Mouse (Mus musculus) intestine, embryonic 15.5 days (tissue): ENCODE data around the gene Sgtb. TPM values are rescaled to one million over a fixed set of nuclear protein-coding genes. Genes with fewer than 3 reads are reported as not detected.

Experiments used
- ATAC-seq: fragments of 200-750 bp; cut with Nextera tagmentation; 2 replicates; pipeline ENCODE4 v1.8.0; 2017; ENCODE audit warnings: moderate TSS enrichment, moderate library complexity
- H3K27ac ChIP-seq: fragments of 300-500 bp; sonication (generic); 2 replicates; pipeline ENCODE4 v1.5.1; 2015; ENCODE audit warnings: mild to moderate bottlenecking, inconsistent platforms
- H3K27me3 ChIP-seq: fragments of 300-500 bp; sonication (generic); replicated peaks from 2 replicates; pipeline ENCODE4 v1.6.1; 2015; ENCODE audit warnings: inconsistent platforms
- H3K36me3 ChIP-seq: fragments of 300-500 bp; sonication (generic); 2 replicates; pipeline ENCODE4 v1.6.1; 2015; ENCODE audit warnings: inconsistent platforms
- H3K4me1 ChIP-seq: fragments of 300-500 bp; sonication (generic); replicated peaks from 2 replicates; pipeline ENCODE4 v1.6.1; 2015; ENCODE audit warnings: inconsistent platforms
- H3K4me2 ChIP-seq: fragments of 300-500 bp; sonication (generic); replicated peaks from 2 replicates; pipeline ENCODE4 v1.6.1; 2015; ENCODE audit warnings: mild to moderate bottlenecking, inconsistent platforms
- H3K4me3 ChIP-seq: fragments of 300-500 bp; sonication (generic); replicated peaks from 2 replicates; pipeline ENCODE4 v1.5.1; 2015; ENCODE audit warnings: inconsistent platforms
- H3K9ac ChIP-seq: fragments of 300-500 bp; sonication (generic); 2 replicates; pipeline ENCODE4 v1.6.1; 2015; ENCODE audit warnings: inconsistent platforms
- H3K9me3 ChIP-seq: fragments of 300-500 bp; sonication (generic); 2 replicates; pipeline ENCODE4 v1.6.1; 2016; ENCODE audit warnings: inconsistent platforms
- WGBS: fragments of 180-500 bp; shearing (Covaris S2); methylation state at CpG from one replicate; pipeline ENCODE4 v1.1.7; 2015; 5-methylcytosine and 5-hydroxymethylcytosine counted together
- polyA plus RNA-seq: library from polyadenylated mRNA; unstranded; fragments of >200 nt; fragmentation: Nextera tagmentation; extraction: Ambion mirVana; gene quantifications from 2 replicates; pipeline ENCODE4 v1.2.1, GENCODE M21; 2015

Gene Sgtb
- polyA plus RNA-seq, 1 experiment from 2014 or later = 4.8 TPM

DNA sequence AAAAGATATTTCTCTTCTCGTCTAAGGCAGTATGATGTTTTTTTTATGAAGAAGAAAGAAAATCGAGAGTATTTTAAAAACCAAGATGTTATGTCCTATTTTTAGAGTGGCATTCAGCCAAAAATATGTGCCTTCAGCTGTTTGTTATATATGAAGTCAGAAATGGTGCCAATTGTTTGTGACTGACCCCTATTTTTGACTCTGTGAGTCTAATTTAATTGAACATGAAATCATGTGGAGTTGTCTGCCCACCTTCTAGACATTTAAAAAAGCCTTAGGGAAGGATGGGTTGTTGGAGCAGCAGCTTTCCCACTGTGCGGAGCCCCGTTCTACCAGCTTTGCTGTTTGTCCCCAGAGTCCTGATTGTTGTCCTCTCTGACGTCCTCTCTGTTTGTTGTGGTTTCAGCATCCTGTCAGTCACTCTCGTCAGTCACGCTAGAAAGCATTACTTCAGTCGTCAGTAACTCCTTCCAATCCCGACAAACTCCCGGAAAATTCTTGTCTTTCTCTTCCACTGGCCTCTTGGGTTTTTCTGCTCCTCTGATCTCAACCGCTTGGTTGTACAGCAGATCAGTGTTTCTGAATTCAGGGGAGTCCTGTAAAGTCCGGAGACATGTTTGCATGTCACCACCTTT, 2.8 kb downstream of the Sgtb start:
- no peaks in the 10 kb centered on the region for H3K36me3 ChIP-seq
- no peak for ATAC-seq
- H3K27me3 ChIP-seq = no peaks in the 10 kb centered on the region
- H3K4me2 ChIP-seq = no peak overlapping the region
- H3K9me3 ChIP-seq = no peaks in the 10 kb centered on the region
- no peak overlapping the region for H3K4me3 ChIP-seq
- H3K4me1 ChIP-seq = no peaks in the 10 kb centered on the region
- no peak overlapping the region for H3K9ac ChIP-seq
- H3K27ac ChIP-seq = no peak overlapping the region
- WGBS = 73% methylated on average over 12 of the region's 12 CpGs

GRCm38 (mm10) chr13:104113782-104114181, 4.2 kb downstream of the Sgtb start:
- Histone ChIP-seq H3K36me3 (no peaks in the 10 kb centered on the region), H3K9me3 (no peaks in the 10 kb centered on the region), H3K4me1 (no peaks in the 10 kb centered on the region), H3K9ac (no peak overlapping the region), H3K4me2 (no peak overlapping the region), H3K4me3 (no peak overlapping the region), H3K27me3 (no peaks in the 10 kb centered on the region), H3K27ac (no peak overlapping the region)
- 95% methylated on average over 4 of the region's 4 CpGs for WGBS
- no peak for ATAC-seq

DNA sequence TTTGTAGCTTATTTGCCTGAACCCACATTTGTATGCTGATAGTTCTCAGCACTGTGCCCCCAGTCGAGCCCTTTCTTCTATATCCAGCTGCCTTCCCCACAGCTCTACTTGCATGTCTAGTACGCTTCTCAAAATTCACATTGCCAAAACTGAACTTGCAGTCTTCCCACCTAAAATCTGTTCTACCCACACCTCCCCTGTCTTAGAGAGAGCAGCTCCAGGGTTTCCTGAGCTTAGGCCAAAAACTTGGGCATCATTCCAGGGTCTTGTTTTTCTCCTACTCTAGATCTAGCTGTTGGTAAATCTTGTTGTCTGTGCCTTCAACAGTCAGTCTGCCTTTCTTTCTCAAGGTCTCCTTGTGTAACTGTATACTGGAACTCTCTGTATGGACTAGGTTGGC, 5.3 kb downstream of the Sgtb start:
- no peak overlapping the region for H3K27ac ChIP-seq
- ATAC-seq = no peak
- no peaks in the 10 kb centered on the region for H3K4me1 ChIP-seq
- no peak overlapping the region for H3K9ac ChIP-seq
- no peaks in the 10 kb centered on the region for H3K27me3 ChIP-seq
- H3K36me3 ChIP-seq = no peaks in the 10 kb centered on the region
- H3K4me2 ChIP-seq = no peak overlapping the region
- no peak overlapping the region for H3K4me3 ChIP-seq
- no peaks in the 10 kb centered on the region for H3K9me3 ChIP-seq
- WGBS = 98% methylated on average over 2 of the region's 2 CpGs

GRCm38 (mm10) chr13:104122078-104122840, 12.7 kb downstream of the Sgtb start:
- WGBS = 43% methylated on average over 17 of the region's 17 CpGs
- no peak overlapping the region for H3K4me3 ChIP-seq
- no peaks in the 10 kb centered on the region for H3K9me3 ChIP-seq
- no peaks in the 10 kb centered on the region for H3K36me3 ChIP-seq
- no peak overlapping the region for H3K27ac ChIP-seq
- H3K27me3 ChIP-seq = no peaks in the 10 kb centered on the region
- H3K9ac ChIP-seq = no peak overlapping the region
- no peak for ATAC-seq
- H3K4me2 ChIP-seq = peak overlapping the region; percentile 22; the same call in 1 of the 2 replicates
- H3K4me1 ChIP-seq = no peaks in the 10 kb centered on the region

DNA sequence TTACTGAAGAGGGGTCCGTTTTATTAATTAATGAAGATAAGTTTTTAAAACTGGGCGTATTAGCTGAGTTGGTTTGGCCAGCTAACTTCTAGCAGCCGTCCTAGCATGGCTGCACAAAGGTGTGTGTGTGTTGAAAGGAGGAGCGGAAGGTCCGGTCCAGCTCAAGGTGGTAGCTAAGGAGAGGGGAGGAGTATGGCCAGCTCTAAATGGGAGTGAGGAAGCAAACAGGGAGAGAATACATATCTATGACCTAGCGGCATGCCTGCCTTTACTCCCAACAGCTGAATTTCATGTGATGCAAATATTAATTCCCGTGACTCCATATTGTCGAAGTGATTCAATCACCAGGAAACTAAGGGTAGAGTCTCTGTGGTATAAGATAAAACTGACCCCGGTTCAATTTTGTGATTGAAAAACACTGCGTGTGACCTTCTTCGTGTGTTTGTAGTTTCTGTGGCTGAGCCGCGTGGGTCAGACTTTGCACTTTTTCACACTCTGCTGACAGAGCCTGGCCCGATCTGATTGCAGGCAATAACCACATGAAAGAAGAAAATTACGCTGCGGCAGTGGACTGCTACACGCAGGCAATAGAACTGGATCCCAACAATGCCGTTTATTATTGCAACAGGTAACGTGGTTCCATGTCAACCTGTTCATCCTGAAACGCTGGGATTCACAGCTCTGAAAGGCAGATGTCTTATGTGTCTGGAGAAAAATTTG, 14.3 kb downstream of the Sgtb start:
- no peaks in the 10 kb centered on the region for H3K9me3 ChIP-seq
- no peaks in the 10 kb centered on the region for H3K4me1 ChIP-seq
- no peak overlapping the region for H3K9ac ChIP-seq
- no peak overlapping the region for H3K27ac ChIP-seq
- no peaks in the 10 kb centered on the region for H3K36me3 ChIP-seq
- ATAC-seq = peak; percentile 64; the same call in 1 of the 2 replicates
- 82% methylated on average over 20 of the region's 20 CpGs for WGBS
- no peak overlapping the region for H3K4me2 ChIP-seq
- H3K27me3 ChIP-seq = no peaks in the 10 kb centered on the region
- no peak overlapping the region for H3K4me3 ChIP-seq

DNA sequence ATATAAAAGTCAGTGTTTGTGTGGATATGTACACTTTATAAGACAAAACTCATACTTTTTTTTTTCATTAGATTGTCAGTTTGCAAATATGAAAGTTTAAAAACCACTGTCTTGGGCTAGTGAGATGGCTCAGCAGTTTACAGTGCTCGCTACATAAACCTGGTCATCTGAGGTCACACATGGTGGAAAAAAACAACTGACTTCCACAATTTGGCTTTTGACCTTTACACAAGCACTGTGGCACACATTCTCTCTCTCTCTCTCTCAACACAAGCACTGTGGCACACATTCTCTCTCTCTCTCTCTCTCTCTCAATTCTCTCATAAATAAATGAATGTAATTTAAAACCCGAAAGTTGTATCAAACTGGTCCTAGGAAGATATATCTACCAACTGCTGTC, 23.0 kb downstream of the Sgtb start:
- Histone ChIP-seq H3K36me3 (no peaks in the 10 kb centered on the region), H3K27me3 (no peaks in the 10 kb centered on the region), H3K9ac (no peak overlapping the region), H3K27ac (no peak overlapping the region), H3K4me3 (no peak overlapping the region), H3K4me1 (no peaks in the 10 kb centered on the region), H3K9me3 (no peaks in the 10 kb centered on the region), H3K4me2 (no peak overlapping the region)
- no peak for ATAC-seq
- WGBS = 87% methylated on average over 2 of the region's 2 CpGs

DNA sequence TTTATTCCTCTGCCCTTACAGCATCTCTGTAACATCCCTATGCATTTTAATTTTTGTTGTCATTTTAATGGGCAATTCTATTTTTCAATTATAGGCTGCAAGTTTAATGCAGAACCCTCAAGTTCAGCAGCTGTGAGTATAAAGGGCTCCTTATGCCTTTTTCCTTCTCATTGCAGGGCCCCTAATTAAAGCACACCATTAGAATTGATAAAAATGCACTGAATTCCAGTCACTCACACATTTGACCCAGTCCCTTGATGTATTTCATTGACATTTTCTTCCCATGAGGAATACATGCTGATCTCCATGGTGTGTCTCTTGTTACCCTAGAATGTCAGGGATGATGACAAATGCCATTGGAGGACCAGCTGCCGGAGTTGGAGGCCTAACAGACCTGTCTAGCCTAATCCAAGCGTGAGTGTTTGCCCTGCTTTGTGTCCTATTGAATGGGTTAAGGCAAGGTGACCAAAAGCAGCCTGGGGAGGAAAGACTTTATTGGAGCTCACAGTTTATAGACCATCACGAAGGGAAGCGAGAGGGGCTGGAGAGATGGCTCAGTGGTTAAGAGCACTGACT, 25.1 kb downstream of the Sgtb start:
- Histone ChIP-seq H3K9me3 (no peaks in the 10 kb centered on the region), H3K4me2 (no peak overlapping the region), H3K36me3 (no peaks in the 10 kb centered on the region), H3K27me3 (no peaks in the 10 kb centered on the region), H3K4me3 (no peak overlapping the region), H3K27ac (no peak overlapping the region), H3K4me1 (no peaks in the 10 kb centered on the region), H3K9ac (no peak overlapping the region)
- ATAC-seq = no peak
- WGBS = 79% methylated on average over 4 of the region's 4 CpGs

DNA sequence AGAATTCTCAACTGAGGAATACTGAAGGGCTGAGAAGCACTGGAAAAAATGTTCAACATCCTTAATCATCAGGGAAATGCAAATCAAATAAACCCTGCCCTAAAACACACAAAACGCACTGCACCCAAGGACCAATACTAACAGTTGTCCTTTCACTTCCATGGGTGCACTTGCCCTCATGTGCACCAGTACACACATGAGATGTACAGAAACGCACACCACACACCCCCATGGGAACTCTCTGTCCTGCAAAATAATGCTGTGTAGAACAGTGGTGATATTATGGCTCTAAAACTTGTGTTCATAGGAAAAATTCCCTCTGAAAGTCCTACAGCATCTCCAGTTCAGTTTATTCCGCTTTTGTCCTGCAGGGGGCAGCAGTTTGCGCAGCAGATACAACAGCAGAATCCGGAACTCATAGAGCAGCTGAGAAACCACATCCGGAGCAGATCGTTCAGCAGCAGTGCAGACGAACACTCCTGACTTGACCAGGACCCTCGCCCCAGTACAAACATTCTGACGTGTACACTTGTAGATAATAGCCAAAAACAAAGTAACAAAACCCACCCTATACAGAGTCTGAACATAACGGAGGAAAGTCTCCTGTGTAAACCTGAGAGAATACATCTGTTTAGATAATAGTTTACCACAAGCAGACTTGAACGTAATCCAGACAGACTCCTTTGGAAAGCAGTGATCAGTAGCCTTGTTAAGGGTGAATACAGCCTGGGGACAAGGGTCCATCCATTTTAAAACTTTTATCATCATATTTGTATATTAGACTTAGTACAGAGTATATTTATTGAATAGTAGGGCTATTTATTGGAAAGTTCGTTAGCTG, 30.0 kb downstream of the Sgtb start:
- Histone ChIP-seq H3K4me1 (no peaks in the 10 kb centered on the region), H3K27ac (no peak overlapping the region), H3K9me3 (no peaks in the 10 kb centered on the region), H3K27me3 (no peaks in the 10 kb centered on the region), H3K4me2 (no peak overlapping the region), H3K9ac (no peak overlapping the region), H3K4me3 (no peak overlapping the region), H3K36me3 (0 out of 2 replicates have a peak, but pooled peaks cover 1% of the 10 kb centered on the region)
- WGBS = 34% methylated on average over 13 of the region's 13 CpGs
- ATAC-seq = peak; percentile 66; the same call in 1 of the 2 replicates

- H3K9me3 ChIP-seq = no peaks in the 10 kb centered on the region
- peaks cover 22% of the 10 kb centered on the region for H3K36me3 ChIP-seq
- WGBS = 78% methylated on average over 9 of the region's 9 CpGs
- H3K4me2 ChIP-seq = no peak overlapping the region
- H3K27ac ChIP-seq = no peak overlapping the region
- no peak overlapping the region for H3K4me3 ChIP-seq
- no peaks in the 10 kb centered on the region for H3K27me3 ChIP-seq
- H3K4me1 ChIP-seq = no peaks in the 10 kb centered on the region
- no peak overlapping the region for H3K9ac ChIP-seq
- no peak for ATAC-seq
Observed at GRCm38 (mm10) chr13:104144871-104145270, 35.3 kb downstream of the Sgtb start.

- Histone ChIP-seq H3K9ac (no peak overlapping the region), H3K4me3 (no peak overlapping the region), H3K27ac (no peak overlapping the region), H3K4me1 (no peaks in the 10 kb centered on the region), H3K9me3 (no peaks in the 10 kb centered on the region), H3K27me3 (no peaks in the 10 kb centered on the region), H3K4me2 (no peak overlapping the region), H3K36me3 (peaks cover 22% of the 10 kb centered on the region)
- 97% methylated on average over 3 of the region's 3 CpGs for WGBS
- no peak for ATAC-seq
Observed at GRCm38 (mm10) chr13:104145646-104146045, 36.1 kb downstream of the Sgtb start.

DNA sequence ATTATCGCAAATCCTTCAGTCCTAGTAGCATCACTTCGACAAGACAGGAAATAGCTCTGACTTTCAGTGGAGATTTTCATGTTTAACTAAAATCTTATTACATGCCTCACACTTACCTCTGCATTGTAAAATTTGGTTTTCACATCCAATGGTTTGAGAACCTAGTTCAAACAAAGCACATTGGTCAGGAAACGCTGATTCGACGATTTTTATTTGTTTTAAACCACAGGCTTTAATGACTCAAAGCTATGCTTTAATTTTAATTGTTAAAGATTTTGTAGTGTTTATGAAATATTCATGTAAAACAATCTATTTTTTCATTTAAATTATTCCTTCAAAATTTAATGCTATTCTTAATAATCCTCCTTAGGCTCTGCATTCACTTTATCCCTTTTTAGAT, 44.6 kb downstream of the Sgtb start:
- Histone ChIP-seq H3K4me1 (no peaks in the 10 kb centered on the region), H3K27ac (no peak overlapping the region), H3K36me3 (peaks cover 7% of the 10 kb centered on the region), H3K9ac (no peak overlapping the region), H3K4me3 (no peak overlapping the region), H3K27me3 (no peaks in the 10 kb centered on the region), H3K9me3 (no peaks in the 10 kb centered on the region), H3K4me2 (no peak overlapping the region)
- 92% methylated on average over 5 of the region's 5 CpGs for WGBS
- ATAC-seq = no peak

GRCm38 (mm10) chr13:104155106-104155505, 45.6 kb downstream of the Sgtb start:
- H3K27me3 ChIP-seq = no peaks in the 10 kb centered on the region
- H3K4me2 ChIP-seq = no peak overlapping the region
- H3K9ac ChIP-seq = no peak overlapping the region
- no peak overlapping the region for H3K4me3 ChIP-seq
- H3K9me3 ChIP-seq = no peaks in the 10 kb centered on the region
- 85% methylated on average over 7 of the region's 7 CpGs for WGBS
- H3K27ac ChIP-seq = no peak overlapping the region
- ATAC-seq = no peak
- no peaks in the 10 kb centered on the region for H3K4me1 ChIP-seq
- peaks cover 7% of the 10 kb centered on the region for H3K36me3 ChIP-seq
